Mouse (Mus musculus): ENCODE results near the gene Otx1.

GRCm38 (mm10) chr11:22039854-22040426 is 37.2 kb upstream of the Otx1 start:
- TF ChIP-seq MYOD1 (IDR thresholded peaks at IDR 0.05; ENCODE audit: control insufficient read depth, insufficient read length, low read depth): no peak
- TF ChIP-seq CEBPB (IDR thresholded peaks at IDR 0.05; ENCODE audit: low read depth): no peak
- TF ChIP-seq CTCF (IDR thresholded peaks at IDR 0.05; ENCODE audit: control insufficient read depth, insufficient read depth, insufficient read length): no peak
- no peak for TF ChIP-seq USF1 (IDR thresholded peaks at IDR 0.05; ENCODE audit: low read depth)
- TF ChIP-seq FOSL1 (IDR thresholded peaks at IDR 0.05; ENCODE audit: insufficient read depth, low read length, poor library complexity, severe bottlenecking): no peak
- TF ChIP-seq MAX (IDR thresholded peaks at IDR 0.05): no peak
